Mouse (Mus musculus): ENCODE measurements around the gene Lyplal1. TPM values are rescaled to one million over a fixed set of nuclear protein-coding genes. Genes with fewer than 3 reads are reported as not detected.
A peak's percentile ranks its signal among the peaks of the same experiment; 100 is the strongest.

Gene Lyplal1
- polyA plus RNA-seq, 1 experiment from 2014 or later: 10.9 TPM

DNA sequence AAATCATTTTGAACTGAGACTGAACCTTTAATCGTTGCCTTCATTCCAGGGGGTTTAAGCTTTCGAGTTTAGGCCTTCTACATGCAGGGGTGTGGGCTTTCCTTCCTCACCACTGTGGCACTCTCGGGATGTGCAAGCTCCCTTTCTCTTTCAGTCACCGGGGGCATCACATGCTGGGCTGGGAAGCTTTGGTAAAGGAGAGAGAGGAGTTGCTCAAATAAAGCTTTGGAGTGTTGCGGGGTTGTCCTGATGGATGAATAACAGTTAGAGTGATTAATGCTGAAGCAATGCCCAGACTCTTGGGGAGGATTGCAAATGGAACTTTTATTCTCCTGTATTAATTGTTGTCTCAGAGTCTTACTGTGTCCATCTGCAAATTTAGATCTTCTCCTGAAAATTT is 2.7 kb upstream of the Lyplal1 start:
- no peaks in the 10 kb centered on the region for H3K36me3 ChIP-seq
- ATAC-seq (replicated peaks): no peak
- no peak overlapping the region for H3K27ac ChIP-seq (replicated peaks)
- H3K4me3 ChIP-seq: no peak overlapping the region
- no peak overlapping the region for H3K4me2 ChIP-seq (replicated peaks)
- H3K9ac ChIP-seq (replicated peaks): no peak overlapping the region
- no peaks in the 10 kb centered on the region for H3K27me3 ChIP-seq
- no peaks in the 10 kb centered on the region for H3K9me3 ChIP-seq
- peaks cover 9% of the 10 kb centered on the region for H3K4me1 ChIP-seq
- 52% methylated on average over 5 of the region's 5 CpGs for WGBS

DNA sequence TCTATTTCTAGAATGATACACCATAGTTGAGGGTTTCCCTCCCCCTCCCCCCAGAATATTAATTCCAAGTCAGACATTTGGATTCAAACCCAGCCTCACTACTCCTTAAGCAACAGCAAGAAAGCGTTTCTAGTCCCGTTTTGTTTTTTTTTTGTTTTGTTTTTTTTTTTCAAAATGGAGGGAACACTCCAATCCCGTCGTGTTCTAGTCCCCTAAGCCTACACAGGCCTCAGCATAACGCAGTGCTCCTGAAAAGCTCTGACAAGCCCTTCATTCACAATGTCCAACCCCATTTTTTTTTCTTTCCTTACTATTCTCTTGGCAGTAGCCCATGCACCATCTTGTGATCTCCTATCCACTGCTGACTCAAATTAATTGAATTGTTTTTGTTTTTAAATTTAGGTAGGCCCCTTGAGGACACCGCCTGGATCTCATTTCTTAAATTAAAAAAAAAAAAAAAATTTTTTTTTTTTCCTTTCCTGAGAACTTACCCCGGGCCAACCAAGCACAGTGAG is 967 bp downstream of the Lyplal1 start:
- Histone ChIP-seq H3K9me3 (no peaks in the 10 kb centered on the region), H3K27me3 (no peaks in the 10 kb centered on the region), H3K4me2 (replicated peaks) (peak overlapping the region; percentile 78), H3K27ac (replicated peaks) (no peak overlapping the region), H3K4me3 (peak overlapping the region; percentile 73), H3K4me1 (peaks cover 9% of the 10 kb centered on the region), H3K36me3 (no peaks in the 10 kb centered on the region), H3K9ac (replicated peaks) (no peak overlapping the region)
- no peak for ATAC-seq (replicated peaks)
- 57% methylated on average over 7 of the region's 7 CpGs for WGBS

DNA sequence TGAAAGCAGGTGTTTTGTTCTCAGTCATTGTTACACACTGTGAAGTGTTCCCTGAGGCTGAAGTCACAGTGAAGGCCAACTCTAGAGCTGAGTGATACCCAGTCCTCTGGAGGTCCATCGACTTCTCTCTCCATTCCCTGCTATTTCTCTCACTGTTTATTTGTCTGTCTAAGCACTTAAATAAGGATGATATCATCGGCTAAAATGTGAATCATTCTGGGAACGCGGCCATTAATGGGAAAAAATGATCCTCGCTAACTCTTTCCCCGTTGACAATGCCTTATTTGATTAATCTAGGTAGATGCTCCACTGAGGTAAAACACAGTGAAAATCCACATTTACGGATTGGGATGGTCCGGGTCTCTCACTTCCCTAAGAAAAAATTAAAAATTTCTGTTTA is 14.8 kb downstream of the Lyplal1 start:
- 91% methylated on average over 8 of the region's 8 CpGs for WGBS

DNA sequence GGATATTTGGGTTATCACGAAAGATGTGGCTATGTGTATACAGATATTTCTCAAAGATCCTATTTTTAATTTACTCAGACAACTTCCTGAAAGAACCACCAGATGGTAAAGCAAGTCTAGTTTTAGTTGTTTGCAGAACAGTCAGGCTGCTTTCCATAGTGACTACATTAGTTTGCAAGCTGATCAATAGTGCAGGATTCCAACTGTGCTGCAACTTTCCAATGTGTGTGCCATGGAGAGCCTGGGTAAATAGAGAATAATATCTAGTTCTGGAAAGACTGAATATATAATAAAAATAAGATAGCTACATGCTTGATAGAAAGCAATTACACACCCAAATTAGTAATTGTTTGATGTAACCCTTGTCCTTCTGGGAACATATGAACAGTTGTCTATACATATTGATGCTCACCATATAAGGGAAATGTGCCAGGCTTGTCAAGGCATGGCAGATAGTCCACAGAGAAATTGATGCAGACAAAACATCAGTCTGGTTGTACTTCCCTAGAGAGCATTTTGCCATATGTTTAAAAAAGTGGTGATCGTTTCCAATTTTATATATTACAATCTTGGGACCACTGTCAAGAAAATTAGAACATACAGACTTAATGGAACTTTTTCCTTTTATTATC is 50.7 kb downstream of the Lyplal1 start:
- Histone ChIP-seq H3K9me3 (no peaks in the 10 kb centered on the region), H3K36me3 (no peaks in the 10 kb centered on the region), H3K4me1 (no peaks in the 10 kb centered on the region), H3K4me3 (no peak overlapping the region), H3K27ac (replicated peaks) (no peak overlapping the region), H3K27me3 (no peaks in the 10 kb centered on the region), H3K4me2 (replicated peaks) (no peak overlapping the region), H3K9ac (replicated peaks) (no peak overlapping the region)
- WGBS: 75% methylated on average over 2 of the region's 2 CpGs
- 0 out of 2 replicates have a peak, but pooled peaks have one; percentile 63 for ATAC-seq (replicated peaks)

More for the DNA sequence above, 14.8 kb downstream of the Lyplal1 start:
- no peak for ATAC-seq (replicated peaks)
- H3K4me2 ChIP-seq (replicated peaks): no peak overlapping the region
- H3K9ac ChIP-seq (replicated peaks): no peak overlapping the region
- H3K4me3 ChIP-seq: no peak overlapping the region
- H3K36me3 ChIP-seq: no peaks in the 10 kb centered on the region
- H3K9me3 ChIP-seq: no peaks in the 10 kb centered on the region
- H3K27ac ChIP-seq (replicated peaks): no peak overlapping the region
- H3K27me3 ChIP-seq: no peaks in the 10 kb centered on the region
- no peaks in the 10 kb centered on the region for H3K4me1 ChIP-seq

DNA sequence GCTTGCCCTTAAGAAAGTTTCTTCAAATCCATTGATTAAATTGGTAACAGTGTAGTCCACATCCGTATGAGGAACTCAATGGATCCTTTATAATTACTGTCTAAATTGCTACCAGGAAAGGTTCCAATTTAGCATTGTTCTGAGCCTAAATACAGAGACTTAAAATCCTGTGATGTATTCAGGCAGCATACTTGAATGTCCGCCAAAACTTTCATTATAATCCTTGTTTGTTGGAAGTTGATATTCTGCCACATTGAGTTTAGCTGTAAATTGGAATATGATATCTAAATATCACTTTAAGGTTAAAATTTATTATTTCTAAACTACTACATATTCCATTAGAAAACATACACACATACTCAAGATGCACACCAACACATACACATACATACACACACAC is 57.1 kb downstream of the Lyplal1 start:
- no peak overlapping the region for H3K4me3 ChIP-seq
- H3K27ac ChIP-seq (replicated peaks): no peak overlapping the region
- whole genome bisulfite sequencing: 40% methylated on average over 2 of the region's 2 CpGs
- no peak for ATAC-seq (replicated peaks)
- H3K4me2 ChIP-seq (replicated peaks): no peak overlapping the region
- no peaks in the 10 kb centered on the region for H3K27me3 ChIP-seq
- H3K9ac ChIP-seq (replicated peaks): no peak overlapping the region
- H3K4me1 ChIP-seq: no peaks in the 10 kb centered on the region
- H3K36me3 ChIP-seq: no peaks in the 10 kb centered on the region
- H3K9me3 ChIP-seq: no peaks in the 10 kb centered on the region

DNA sequence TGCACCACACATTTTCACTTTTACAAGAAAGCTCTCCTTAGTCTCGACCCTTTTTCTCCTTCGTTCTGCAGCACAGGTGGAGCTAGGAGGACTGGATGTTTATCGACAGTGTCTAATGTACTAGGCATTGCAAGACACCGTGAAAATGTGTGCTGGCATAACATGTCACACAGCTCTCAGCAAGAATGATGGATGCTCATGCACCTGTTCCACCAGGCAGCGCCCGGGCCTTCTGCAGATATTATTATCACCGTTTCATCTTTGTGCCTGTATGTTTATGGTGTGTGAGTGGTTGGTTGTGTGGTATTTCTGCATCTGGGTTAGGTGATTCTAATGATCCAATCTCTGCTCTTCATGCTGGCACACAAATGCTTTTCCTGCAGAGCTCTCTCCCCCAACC is 62.9 kb downstream of the Lyplal1 start:
- no peak for ATAC-seq (replicated peaks)
- Histone ChIP-seq H3K36me3 (no peaks in the 10 kb centered on the region), H3K4me3 (no peak overlapping the region), H3K4me1 (no peaks in the 10 kb centered on the region), H3K9ac (replicated peaks) (no peak overlapping the region), H3K27ac (replicated peaks) (no peak overlapping the region), H3K9me3 (no peaks in the 10 kb centered on the region), H3K4me2 (replicated peaks) (no peak overlapping the region), H3K27me3 (no peaks in the 10 kb centered on the region)
- 88% methylated on average over 7 of the region's 7 CpGs for WGBS

DNA sequence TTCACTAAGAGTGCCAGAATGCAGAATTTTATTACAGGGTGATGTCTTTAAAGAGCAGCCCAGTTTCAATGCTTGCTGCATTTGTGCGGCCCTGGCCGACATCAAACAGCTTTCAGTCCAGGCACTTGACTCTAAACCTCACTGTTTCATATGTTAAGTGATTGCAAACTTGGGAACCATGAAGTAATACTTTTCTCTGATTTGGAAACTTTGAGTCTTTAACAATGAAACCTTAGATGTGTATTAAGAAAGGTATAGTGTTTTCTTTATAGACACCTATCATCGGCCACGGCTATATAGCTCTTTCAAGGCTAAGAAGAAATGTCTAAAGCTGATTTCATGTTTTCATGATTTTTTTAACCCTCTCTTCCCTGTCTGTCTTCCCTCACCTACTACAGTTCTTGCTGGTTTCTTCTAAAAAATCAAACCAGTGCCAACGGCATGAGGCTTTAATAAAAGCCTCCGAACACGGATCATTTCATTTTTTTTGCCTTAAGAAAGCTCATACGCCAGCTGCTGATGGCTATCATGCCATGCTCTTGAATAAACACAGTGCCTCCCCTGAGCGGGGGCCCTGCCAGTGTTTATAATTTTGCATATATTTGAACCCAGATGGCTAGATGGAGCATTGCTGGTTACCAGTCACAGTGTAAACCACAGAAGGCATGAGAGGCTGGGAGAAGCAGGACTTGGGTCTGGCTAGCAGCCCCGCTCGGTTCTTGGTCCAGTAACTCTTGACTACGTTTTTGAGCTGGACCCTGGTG is 63.6 kb downstream of the Lyplal1 start:
- no peaks in the 10 kb centered on the region for H3K4me1 ChIP-seq
- H3K4me2 ChIP-seq (replicated peaks): no peak overlapping the region
- no peak for ATAC-seq (replicated peaks)
- H3K9ac ChIP-seq (replicated peaks): no peak overlapping the region
- 84% methylated on average over 12 of the region's 12 CpGs for WGBS
- H3K27me3 ChIP-seq: no peaks in the 10 kb centered on the region
- H3K4me3 ChIP-seq: no peak overlapping the region
- H3K9me3 ChIP-seq: no peaks in the 10 kb centered on the region
- H3K27ac ChIP-seq (replicated peaks): no peak overlapping the region
- no peaks in the 10 kb centered on the region for H3K36me3 ChIP-seq

DNA sequence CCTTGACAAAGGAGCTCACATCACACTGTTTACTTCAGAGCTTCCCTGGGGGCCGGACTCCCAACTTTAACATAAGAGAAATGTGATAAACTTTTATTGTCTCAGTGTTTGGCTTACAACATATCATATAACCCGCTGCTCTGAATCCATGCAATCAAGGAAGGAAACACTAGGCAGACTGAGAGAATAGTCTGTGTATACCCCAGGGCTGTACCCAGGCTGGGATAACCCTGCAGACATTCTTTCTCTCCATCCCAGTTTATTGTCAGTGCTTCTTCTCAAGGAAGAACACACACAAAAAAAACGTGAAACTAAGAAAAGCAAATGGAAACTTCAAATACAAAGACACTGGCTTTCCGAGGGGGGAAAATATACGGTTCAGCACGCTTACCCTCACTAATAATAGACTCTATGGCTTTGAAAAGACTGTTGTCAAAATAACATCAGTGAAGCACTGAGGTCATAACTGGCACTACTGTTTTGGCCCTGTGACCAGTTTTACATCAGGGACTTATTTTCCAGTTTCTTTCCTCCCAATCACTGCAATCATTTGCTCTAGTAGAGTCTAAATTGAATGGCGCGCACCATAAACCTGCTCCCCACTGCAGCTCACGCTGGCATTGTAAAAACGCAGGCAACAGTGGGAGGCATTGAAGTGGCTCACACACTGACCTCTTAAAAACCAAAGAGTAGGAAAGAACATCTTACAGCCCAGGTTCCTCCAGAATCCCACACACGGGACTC is 73.2 kb downstream of the Lyplal1 start:
- H3K4me3 ChIP-seq: no peak overlapping the region
- H3K9me3 ChIP-seq: no peaks in the 10 kb centered on the region
- H3K27ac ChIP-seq (replicated peaks): 0 out of 2 replicates have a peak overlapping the region, but pooled peaks have one; percentile 17
- no peaks in the 10 kb centered on the region for H3K36me3 ChIP-seq
- ATAC-seq (replicated peaks): peak; percentile 77
- no peak overlapping the region for H3K9ac ChIP-seq (replicated peaks)
- WGBS: 34% methylated on average over 11 of the region's 11 CpGs
- H3K27me3 ChIP-seq: no peaks in the 10 kb centered on the region
- no peak overlapping the region for H3K4me2 ChIP-seq (replicated peaks)
- H3K4me1 ChIP-seq: peaks cover 6% of the 10 kb centered on the region; the same call in 1 of the 2 replicates

DNA sequence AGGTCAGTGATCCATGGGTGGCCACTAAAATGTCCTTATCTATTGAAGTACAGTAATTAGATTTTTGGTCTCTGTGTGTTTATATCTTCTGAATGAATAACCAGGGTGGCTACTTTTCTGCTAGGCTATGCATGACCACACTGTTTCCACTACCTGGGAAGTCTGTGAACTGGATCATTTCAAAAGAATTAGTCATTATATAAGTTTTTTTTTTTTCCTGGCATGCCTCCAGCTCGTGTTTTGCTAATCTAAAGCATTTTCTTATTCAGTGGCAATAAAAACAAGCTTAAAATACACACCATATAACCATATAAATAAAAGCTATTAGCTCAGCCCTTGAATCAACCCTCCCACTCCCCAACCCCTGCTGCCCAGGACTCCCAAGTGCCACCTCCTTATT is 75.3 kb downstream of the Lyplal1 start:
- Histone ChIP-seq H3K36me3 (no peaks in the 10 kb centered on the region), H3K27me3 (no peaks in the 10 kb centered on the region), H3K4me2 (replicated peaks) (no peak overlapping the region), H3K4me3 (no peak overlapping the region), H3K27ac (replicated peaks) (no peak overlapping the region), H3K9me3 (no peaks in the 10 kb centered on the region), H3K4me1 (peaks cover 6% of the 10 kb centered on the region; the same call in 1 of the 2 replicates), H3K9ac (replicated peaks) (no peak overlapping the region)
- ATAC-seq (replicated peaks): no peak
- 62% methylated on average over 1 of the region's 1 CpGs for WGBS
